Mouse (Mus musculus): Measurements from ENCODE around the gene Dpyd. TPM values are rescaled to one million over a fixed set of nuclear protein-coding genes. Genes with fewer than 3 reads are reported as not detected.

Gene Dpyd
- total RNA-seq, 2 experiments from 2014 or later: 2.5 to 3.0 TPM

DNA sequence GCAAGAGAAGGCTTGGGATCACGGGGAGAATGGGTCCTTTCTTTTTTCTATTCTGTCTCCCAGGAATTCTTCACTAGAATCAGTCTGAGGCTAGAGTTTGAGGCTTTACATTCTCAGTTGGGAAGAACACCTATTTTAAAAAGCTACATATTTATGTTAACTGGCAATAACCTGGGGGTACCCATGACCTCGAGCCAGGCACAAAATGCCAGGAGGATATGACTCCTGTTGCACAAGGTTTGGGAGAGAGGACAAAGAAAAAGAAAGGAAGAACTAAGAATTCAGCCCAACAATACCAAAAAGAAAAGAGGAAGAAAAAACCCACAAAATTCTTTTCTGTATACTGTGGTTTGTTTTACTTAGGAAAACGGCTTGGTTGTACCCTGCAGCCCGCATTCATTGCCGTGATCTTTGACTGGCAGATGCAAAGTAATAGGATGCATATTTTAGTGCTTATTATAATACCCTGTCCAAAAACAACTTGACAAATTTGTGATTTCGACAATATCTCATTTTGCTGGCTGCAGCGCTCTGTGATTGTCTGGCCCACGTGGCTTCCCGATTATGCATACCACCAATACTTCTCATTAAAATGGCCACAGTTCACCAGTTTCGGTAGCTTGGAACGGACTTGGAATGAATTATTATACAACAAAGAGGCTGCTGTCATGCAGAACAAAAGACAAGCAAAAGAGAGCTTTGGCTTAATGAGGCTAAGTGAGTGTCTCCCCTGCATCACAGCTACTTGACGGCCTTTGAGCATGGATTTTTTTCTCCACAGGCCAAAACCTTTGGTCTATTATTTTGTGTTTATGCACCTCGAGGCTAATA lies 799.8 kb downstream of the Dpyd start:
- DNase-seq: no peak

DNA sequence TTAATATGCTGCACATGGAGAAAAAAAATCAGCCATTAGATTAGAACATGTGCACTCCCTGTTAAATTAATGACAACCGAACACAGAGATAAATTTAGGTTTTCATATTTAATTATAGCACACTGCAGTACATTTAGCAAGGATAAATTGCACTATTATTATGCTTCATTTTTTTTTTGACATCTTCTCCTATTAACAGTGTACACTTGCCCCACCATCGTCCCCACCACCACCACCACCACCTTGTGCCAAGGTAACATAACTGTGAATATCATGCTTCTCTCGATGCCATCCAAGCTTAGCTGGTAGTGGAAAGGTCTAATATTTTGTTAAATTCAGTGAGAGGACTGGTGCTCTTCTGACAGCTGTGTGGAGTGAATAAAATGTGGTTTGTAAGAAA lies 800.5 kb downstream of the Dpyd start:
- no peak for DNase-seq

DNA sequence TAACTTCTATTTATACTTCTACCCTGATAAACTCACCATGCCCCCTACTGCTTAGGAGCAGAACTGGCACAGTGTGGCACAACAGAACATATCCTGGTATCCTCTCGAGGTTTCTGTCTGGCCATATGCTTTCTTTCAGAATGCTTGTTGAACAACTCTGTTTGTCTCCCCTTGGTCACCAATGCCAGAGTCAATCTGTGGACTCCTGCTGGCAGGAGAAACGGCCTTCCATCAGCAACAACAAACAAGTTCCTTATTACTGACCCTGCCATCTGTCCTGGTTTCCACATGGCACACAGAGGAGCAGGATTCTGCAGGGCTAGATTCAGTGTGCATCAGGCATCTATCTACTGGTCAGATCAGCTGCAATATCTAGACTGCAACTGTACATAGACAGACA lies 807.0 kb downstream of the Dpyd start:
- no peak for DNase-seq

DNA sequence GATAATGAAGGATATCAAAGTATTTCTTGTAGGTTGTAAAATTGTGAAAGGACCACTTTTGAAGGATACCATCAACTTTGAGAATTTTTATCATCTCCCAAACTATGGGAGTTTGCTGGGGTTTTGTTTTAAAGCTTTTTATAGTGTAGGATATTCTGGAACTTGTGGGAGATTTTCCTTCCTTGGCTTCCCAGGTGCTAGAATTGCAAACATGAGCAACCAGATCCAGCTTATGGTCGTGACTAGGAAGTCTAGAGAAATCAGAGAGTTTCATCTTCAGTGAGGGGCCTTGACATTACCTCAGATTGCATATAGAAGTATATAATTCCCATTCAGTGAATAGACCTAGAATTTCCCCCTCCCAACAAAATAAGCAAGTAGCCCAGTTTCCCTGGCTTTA lies 819.2 kb downstream of the Dpyd start:
- DNase-seq: no peak

DNA sequence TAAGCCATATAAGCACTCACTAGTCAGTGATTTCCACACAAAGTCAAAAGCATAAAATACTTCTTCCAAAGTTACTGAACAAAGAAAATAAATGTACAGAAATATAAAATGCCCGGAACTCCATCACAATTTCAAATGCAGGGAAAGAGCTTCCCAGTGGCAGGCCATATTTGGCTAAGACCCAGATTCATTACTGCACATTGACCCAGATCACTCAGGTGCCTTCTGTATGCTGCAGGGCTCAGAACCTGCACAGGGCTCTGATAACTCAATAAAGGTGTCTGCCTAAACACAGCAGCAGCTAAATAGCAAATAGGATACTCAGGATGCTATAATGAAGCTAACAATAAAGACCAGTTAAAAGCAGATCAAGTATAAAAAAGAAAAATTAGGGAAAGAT lies 820.5 kb downstream of the Dpyd start:
- no peak for DNase-seq

DNA sequence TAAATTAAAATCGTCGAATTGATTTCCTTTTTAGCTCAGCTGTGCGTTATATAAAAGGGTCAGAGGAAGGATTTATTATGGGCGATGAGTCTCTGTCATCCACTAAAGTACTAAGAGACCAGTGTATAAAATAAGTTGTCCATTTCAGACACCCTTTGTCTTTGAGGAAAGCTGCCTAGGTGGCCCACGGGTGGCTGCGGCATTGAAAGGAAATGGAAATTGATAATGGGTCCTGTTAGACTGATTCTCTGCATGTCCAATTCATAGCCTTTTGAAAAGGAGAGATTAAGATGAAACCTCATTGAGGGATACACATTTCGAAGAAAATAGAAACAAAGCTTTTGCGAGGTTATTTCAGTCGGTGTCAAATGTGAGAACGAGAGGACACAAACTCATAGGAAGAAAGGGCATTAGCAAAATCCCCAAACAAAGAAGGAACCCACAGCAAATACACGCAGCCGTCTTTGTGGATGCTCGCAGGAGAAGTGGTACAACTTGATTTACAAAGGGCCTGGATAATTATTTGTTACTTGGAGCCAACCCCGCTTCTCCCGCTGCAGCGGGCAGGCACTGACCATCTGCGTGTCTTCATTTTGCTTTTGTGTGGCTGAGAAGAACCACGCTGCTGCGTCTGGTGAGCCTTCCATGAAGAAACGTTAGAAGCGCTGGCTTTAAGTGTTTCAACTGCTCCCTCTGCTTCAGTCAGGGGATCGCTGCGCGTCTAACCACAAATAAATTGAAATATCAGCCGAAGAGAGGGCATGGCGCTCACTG lies 825.6 kb downstream of the Dpyd start:
- DNase-seq: no peak

DNA sequence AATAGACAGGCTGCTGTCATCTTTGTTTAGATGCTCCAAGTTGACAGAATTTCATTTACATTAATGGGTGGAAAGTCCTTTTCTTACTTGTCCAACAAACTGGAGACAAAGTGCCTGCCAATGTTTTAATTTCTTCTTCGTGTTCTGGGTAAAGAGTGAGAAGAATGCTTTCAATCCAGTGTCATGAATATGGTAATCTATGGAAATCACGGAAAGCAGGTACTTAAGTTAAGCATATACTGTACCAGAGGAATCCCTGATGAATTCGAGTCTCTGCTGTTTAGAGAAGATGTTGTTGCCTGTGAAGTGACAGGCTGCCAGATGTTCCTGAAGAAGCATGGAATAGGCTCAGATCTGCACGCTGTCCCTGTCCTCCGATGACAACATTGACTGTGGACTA lies 835.3 kb downstream of the Dpyd start:
- no peak for DNase-seq

DNA sequence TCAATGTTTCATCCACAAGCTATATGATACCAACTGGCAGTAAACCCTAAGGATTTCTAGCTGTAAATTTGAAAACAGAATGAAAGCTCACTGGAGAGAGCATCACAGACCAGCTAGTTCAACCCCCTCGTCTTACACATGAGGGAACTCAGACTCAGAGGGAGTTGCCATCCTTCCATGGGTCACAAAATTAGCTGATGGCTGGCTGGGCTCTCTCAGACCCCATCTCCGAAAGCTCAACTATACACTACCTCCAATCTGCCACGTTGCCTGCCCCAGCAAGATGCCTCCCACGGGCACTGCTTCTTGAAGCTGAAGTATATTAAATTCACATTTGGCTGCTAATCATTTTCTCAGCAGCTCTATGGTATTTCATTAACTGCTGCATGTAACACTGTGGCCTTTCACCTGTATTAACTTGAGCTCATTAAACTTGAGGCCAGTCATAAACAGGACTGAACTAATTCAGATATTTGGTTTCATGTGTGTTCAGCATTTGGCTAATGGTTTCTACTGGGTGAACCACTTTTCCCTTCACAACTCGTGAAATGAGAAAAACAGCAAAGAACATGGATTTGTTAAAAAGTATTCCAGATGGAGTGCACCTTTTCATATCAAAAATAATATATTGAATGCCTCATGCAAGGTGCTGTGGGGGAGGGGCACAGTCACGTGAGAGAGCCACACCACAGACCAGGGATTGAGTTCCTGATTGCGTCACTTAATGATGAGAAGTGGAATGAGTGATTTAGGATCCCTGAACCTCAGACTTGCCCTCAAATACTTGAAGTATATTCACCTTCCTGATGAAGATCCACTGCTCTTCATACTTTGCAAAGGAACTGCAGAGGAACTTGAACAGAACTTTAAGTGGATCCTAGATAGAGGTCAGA lies 841.2 kb downstream of the Dpyd start:
- no peak for DNase-seq

DNA sequence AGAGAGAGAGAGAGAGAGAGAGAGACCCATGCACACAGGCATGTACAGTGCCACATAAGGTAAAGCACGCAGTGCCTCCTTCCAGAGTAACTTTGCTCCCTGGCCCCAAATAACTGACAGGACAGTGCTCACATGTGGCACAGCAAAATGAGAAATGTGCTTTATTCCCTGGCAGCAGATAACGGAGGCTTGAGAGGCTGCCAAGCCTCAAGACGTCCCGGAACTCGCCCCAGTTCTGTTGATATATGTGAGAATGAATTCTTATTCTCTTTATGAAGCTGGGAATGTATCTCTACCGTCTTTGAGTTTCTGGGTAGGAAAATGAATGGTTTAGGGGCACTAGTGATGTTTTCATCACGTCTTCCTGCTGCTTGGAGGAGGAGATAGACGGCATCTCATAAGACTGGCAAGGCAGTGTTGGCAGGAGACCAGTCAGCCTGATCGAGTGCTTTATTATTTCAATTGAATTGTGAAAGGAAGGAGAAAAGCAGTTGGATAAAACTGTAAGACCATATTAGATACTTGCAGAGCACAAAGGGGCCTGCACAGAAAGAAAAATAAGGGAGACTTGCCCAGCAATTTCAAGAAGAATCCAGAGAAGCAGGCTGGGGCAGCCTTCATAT lies 857.3 kb downstream of the Dpyd start:
- no peak for DNase-seq

DNA sequence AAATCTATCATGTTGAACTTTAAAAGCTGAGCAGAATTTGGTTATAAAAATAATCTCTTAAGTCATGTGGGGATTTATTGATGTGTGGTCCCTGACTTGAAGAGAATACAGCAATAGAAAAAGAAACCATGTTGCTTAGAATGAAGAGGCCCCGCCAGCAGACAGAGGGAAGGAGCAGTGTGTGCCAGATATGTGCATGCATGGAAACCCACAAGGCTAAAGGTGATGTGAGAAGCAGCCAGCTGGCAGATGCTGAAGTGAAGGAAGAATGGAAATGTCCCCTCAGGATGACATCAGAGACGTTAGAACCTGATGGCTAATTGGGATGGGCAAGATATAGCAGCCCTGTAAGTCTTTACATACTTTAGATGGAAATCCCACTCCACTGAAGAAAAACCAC lies 857.8 kb downstream of the Dpyd start:
- no peak for DNase-seq

DNA sequence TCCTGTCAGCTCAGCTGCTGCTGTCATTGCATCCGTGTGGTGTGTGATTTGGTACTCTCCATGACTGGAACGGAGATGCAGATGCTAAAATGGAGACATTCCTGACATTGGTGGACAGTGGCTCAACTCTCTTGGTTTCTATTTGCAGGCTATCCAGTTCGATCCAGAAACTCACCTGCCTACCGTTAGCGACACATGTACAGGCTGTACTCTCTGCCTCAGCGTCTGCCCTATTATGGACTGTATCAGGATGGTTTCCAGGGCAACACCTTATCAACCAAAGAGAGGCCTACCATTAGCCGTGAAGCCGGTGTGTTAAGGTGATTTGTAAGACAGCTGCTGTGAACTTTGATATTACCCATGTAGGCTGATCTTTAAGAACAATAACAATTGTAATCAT lies 869.4 kb downstream of the Dpyd start:
- no peak for DNase-seq

DNA sequence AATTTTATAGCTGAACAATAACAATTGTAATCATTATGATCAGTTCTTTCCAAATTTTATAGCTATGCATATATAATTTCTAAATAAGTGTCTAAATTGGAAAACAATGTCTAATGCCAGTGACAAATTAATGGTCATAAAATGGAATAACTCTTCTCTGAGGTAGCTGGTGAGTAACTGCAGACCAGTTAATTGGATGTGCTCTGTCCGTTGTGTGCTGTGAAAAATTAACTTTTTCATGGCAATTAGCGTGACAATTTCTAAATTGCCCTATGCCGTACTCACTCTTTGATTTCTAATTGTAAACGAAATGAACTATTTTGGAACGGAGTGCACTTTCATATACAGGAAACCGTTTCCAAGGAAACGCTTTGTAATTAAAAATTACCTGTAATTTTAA lies 869.8 kb downstream of the Dpyd start:
- no peak for DNase-seq

DNA sequence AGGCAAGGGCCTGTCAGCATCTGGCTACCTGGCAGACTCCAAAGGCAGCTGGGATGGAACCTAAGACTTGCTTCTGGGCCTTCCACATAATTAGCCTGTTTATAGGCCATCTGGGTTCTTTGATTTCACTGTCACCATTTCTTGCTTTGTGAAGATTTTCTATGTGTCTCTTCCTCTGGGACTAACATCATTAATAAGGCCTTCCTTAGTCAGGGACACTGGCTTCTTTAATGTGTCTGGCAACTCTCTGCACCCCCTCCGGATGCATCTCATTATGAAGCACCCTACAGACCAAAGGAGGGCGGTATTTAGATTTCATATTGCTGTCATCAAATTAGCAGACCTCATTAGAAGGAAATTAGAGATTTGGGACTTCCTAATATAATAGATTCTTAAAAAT lies 885.6 kb downstream of the Dpyd start:
- DNase-seq: no peak

DNA sequence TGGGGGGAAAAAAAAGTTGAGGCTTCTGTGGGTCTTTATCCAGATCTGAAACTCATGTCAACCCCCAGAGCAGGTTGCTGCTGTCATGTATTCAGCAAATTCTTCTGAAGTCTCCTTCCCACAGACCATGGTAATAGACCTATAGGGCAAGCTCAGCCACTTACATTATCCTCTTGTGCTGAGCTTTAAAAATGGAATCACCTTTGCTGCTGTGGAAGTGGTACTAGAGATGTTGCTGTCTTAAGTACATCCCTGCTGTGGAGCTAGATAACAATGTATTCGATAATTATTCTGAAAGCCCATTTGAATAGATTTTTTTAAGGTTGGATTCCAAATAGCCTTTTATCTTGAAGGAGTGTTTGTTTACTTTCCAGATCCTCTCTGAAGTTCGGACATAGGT lies 902.1 kb downstream of the Dpyd start:
- DNase-seq: no peak

DNA sequence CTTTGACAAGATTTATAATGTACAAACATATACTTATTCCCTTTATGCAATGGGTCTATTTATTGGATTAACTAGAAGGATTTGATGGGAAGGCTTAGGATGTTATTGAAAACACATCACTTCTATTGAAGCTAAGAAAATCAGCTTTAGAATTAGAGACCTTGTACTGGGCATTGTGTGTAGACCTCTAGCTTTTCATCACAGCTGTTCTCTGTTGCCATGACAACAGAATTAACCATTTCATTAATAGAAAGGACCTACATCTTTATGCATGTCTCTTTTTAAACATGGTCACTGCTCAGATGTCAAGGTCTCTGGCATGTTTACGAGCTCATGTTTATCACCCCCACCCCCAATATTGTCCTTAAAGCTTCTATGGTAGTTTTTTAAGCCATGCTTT lies 902.5 kb downstream of the Dpyd start:
- DNase-seq: no peak

DNA sequence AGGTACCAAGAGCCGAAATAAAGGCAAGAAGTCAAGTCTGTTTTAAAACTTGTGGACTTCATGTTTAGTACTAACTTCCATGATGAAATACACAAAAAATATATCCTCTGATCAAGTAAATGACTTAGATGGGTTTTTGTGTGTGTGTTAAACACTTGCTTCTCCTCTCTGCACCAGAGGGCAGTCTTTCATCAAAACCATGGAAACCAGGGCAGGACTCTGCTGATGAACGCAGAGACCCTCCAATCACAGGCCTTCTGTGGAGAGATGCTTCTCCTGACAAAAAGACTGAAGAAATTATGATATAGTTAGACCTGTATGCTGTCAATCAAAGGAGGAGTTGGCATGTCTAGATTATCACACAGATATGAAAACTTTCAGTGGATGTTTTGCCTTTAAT lies 905.8 kb downstream of the Dpyd start:
- peak; percentile 48 for DNase-seq
